7 mouse cellular contexts compared by ENCODE assay signal in the genomic region with DNA sequence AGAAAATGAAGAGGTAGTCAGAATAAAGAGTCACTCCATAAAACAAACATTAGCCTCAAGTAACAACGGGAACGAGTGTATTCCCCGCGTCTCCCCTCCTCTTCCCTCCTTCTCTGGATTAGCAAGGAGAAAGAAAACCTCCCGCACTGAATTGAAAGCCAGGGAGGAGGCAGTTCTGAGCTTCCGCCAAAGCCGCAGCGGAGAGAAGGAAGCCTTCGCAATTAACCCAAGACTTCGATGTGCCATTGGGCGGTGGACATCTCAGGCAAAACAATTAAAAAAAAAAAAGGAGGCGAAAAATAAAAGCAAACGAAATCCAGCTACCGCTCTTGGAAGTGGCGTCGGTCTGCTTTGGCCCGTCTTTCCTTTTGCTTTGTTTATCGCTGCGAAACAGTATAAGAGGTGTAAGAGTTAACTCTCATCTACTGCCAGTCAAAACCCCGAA. TPM values are rescaled to one million over a fixed set of nuclear protein-coding genes. Genes with fewer than 3 reads are reported as not detected.
A peak's percentile ranks its signal among the peaks of the same experiment; 100 is the strongest.
DNase-seq lines count a peak whose midpoint lies in the region; ATAC-seq lines count a peak whose summit lies in the region.

No protein-coding gene starts in this region.

- no peak overlapping the region; the same call in 1 of the 2 replicates for H3K9ac ChIP-seq in embryonic facial prominence, embryonic 11.5 days (replicated peaks; ENCODE audit: low read length)
- 0 out of 2 replicates have a peak overlapping the region, but pooled peaks have one; percentile 5 for H3K9ac ChIP-seq in hindbrain, embryonic 15.5 days
- H3K9ac ChIP-seq in liver, embryonic 15.5 days: peak overlapping the region; percentile 96
- H3K9ac ChIP-seq in neural tube, embryonic 14.5 days (replicated peaks; ENCODE audit: low read depth, low read length): no peak overlapping the region

- H3K27me3 ChIP-seq in embryonic facial prominence, embryonic 11.5 days (ENCODE audit: control insufficient read depth, insufficient read depth, low read length): peaks cover 82% of the 10 kb centered on the region
- H3K27me3 ChIP-seq in hindbrain, embryonic 15.5 days: peaks cover 73% of the 10 kb centered on the region
- peaks cover 66% of the 10 kb centered on the region for H3K27me3 ChIP-seq in liver, embryonic 15.5 days
- peaks cover 61% of the 10 kb centered on the region for H3K27me3 ChIP-seq in neural tube, embryonic 14.5 days (ENCODE audit: control insufficient read depth, insufficient read depth, low read length)

- no peak for ATAC-seq in embryonic facial prominence, embryonic 11.5 days (replicated peaks; ENCODE audit: insufficient number of reproducible peaks, low FRiP score, low TSS enrichment, low read depth)
- ATAC-seq in hindbrain, embryonic 15.5 days (ENCODE audit: low FRiP score, low read depth): no peak
- ATAC-seq in liver, embryonic 15.5 days (ENCODE audit: insufficient read depth): no peak
- ATAC-seq in neural tube, embryonic 14.5 days (ENCODE audit: low read depth): no peak

- no peak overlapping the region for H3K4me2 ChIP-seq in embryonic facial prominence, embryonic 11.5 days (ENCODE audit: low read depth, low read length)
- H3K4me2 ChIP-seq in hindbrain, embryonic 15.5 days: peak overlapping the region; percentile 29; the same call in 1 of the 2 replicates
- H3K4me2 ChIP-seq in liver, embryonic 15.5 days: peak overlapping the region; percentile 96
- H3K4me2 ChIP-seq in neural tube, embryonic 14.5 days (ENCODE audit: low read depth, low read length): no peak overlapping the region

- peak; percentile 53 for DNase-seq in Muller cell, postnatal 12 days (ENCODE audit: inconsistent ontology term)
- peak; percentile 46 for DNase-seq in embryonic facial prominence, embryonic 11.5 days (ENCODE audit: low spot score)
- DNase-seq in adrenal gland, adult (ENCODE audit: inconsistent age in 2 of 2, low spot score in 1 of 2): no peak
- no peak for DNase-seq in c-Kit-positive CD71-positive TER-119-positive erythroid progenitor cells, embryonic 14.5 days (ENCODE audit: low spot score)

- no peaks in the 10 kb centered on the region for H3K9me3 ChIP-seq in embryonic facial prominence, embryonic 11.5 days (replicated peaks; ENCODE audit: control insufficient read depth, low read length)
- no peaks in the 10 kb centered on the region for H3K9me3 ChIP-seq in hindbrain, embryonic 15.5 days
- no peaks in the 10 kb centered on the region for H3K9me3 ChIP-seq in liver, embryonic 15.5 days (replicated peaks)
- no peaks in the 10 kb centered on the region for H3K9me3 ChIP-seq in neural tube, embryonic 14.5 days (ENCODE audit: control insufficient read depth, low read length)

- H3K27ac ChIP-seq in embryonic facial prominence, embryonic 11.5 days (replicated peaks; ENCODE audit: low read depth, low read length): no peak overlapping the region
- peak overlapping the region; percentile 78 for H3K27ac ChIP-seq in hindbrain, embryonic 15.5 days (replicated peaks)
- peak overlapping the region; percentile 99 for H3K27ac ChIP-seq in liver, embryonic 15.5 days (replicated peaks)
- no peak overlapping the region for H3K27ac ChIP-seq in neural tube, embryonic 14.5 days (ENCODE audit: low read depth, low read length)

- H3K36me3 ChIP-seq in embryonic facial prominence, embryonic 11.5 days (replicated peaks; ENCODE audit: control insufficient read depth, insufficient read depth, low read depth, low read length): no peaks in the 10 kb centered on the region
- H3K36me3 ChIP-seq in hindbrain, embryonic 15.5 days: no peaks in the 10 kb centered on the region
- H3K36me3 ChIP-seq in liver, embryonic 15.5 days (replicated peaks): peaks cover 22% of the 10 kb centered on the region
- no peaks in the 10 kb centered on the region for H3K36me3 ChIP-seq in neural tube, embryonic 14.5 days (ENCODE audit: control insufficient read depth, insufficient read depth, low read length)

- no peak overlapping the region for H3K4me3 ChIP-seq in embryonic facial prominence, embryonic 11.5 days (ENCODE audit: low read depth, low read length)
- H3K4me3 ChIP-seq in hindbrain, embryonic 15.5 days: peak overlapping the region; percentile 32
- peak overlapping the region; percentile 79 for H3K4me3 ChIP-seq in liver, embryonic 15.5 days (replicated peaks)
- H3K4me3 ChIP-seq in neural tube, embryonic 14.5 days (ENCODE audit: low read depth, low read length): peak overlapping the region; percentile 13; the same call in 1 of the 2 replicates

- WGBS in embryonic facial prominence, embryonic 11.5 days: under 1% methylated on average over 20 of the region's 20 CpGs
- WGBS in hindbrain, embryonic 15.5 days: under 1% methylated on average over 20 of the region's 20 CpGs
- 0% methylated on average over 20 of the region's 20 CpGs for whole genome bisulfite sequencing in liver, embryonic 15.5 days (ENCODE audit: insufficient replicate concordance)
- WGBS in neural tube, embryonic 14.5 days: under 1% methylated on average over 20 of the region's 20 CpGs

- H3K4me1 ChIP-seq in embryonic facial prominence, embryonic 11.5 days (ENCODE audit: control insufficient read depth, insufficient read depth, low read length): peaks cover 7% of the 10 kb centered on the region
- peaks cover 18% of the 10 kb centered on the region for H3K4me1 ChIP-seq in hindbrain, embryonic 15.5 days (replicated peaks)
- H3K4me1 ChIP-seq in liver, embryonic 15.5 days (replicated peaks): peaks cover 48% of the 10 kb centered on the region
- H3K4me1 ChIP-seq in neural tube, embryonic 14.5 days (ENCODE audit: control insufficient read depth, insufficient read depth, low read length): peaks cover 8% of the 10 kb centered on the region; the same call in 1 of the 2 replicates

RNA-seq across cellular contexts. Expression of gene Tal1, which starts 2.1 kb away (rescaled TPM):
- polyA plus RNA-seq in embryonic facial prominence, embryonic 11.5 days (2014; fragmentation: Nextera tagmentation; extraction: Ambion mirVana): 4.8 and 5.3 TPM in 2 replicates
- polyA plus RNA-seq in hindbrain, embryonic 15.5 days (2015; fragmentation: Nextera tagmentation; extraction: Ambion mirVana): 2.6 and 3.2 TPM in 2 replicates
- 26.5 and 31.0 TPM in 2 replicates for polyA plus RNA-seq in liver, embryonic 15.5 days (2015; fragmentation: Nextera tagmentation; extraction: Ambion mirVana)
- 2.3 TPM in 2 replicates for polyA plus RNA-seq in neural tube, embryonic 14.5 days (2014; fragmentation: Nextera tagmentation; extraction: Ambion mirVana)

RNA-seq across cellular contexts. Expression of gene Pdzk1ip1, which starts 30.2 kb away (rescaled TPM):
- polyA plus RNA-seq in embryonic facial prominence, embryonic 11.5 days (2014; fragmentation: Nextera tagmentation; extraction: Ambion mirVana): 11.3 and 13.1 TPM in 2 replicates
- 2.7 and 3.7 TPM in 2 replicates for polyA plus RNA-seq in hindbrain, embryonic 15.5 days (2015; fragmentation: Nextera tagmentation; extraction: Ambion mirVana)
- 25.4 and 25.5 TPM in 2 replicates for polyA plus RNA-seq in liver, embryonic 15.5 days (2015; fragmentation: Nextera tagmentation; extraction: Ambion mirVana)
- 2.4 and 2.7 TPM in 2 replicates for polyA plus RNA-seq in neural tube, embryonic 14.5 days (2014; fragmentation: Nextera tagmentation; extraction: Ambion mirVana)

RNA-seq across cellular contexts. Expression of gene Stil, which starts 58.4 kb away (rescaled TPM):
- 23.1 and 25.1 TPM in 2 replicates for polyA plus RNA-seq in embryonic facial prominence, embryonic 11.5 days (2014; fragmentation: Nextera tagmentation; extraction: Ambion mirVana)
- polyA plus RNA-seq in hindbrain, embryonic 15.5 days (2015; fragmentation: Nextera tagmentation; extraction: Ambion mirVana): 2.6 and 2.8 TPM in 2 replicates
- polyA plus RNA-seq in liver, embryonic 15.5 days (2015; fragmentation: Nextera tagmentation; extraction: Ambion mirVana): 8.9 and 9.5 TPM in 2 replicates
- polyA plus RNA-seq in neural tube, embryonic 14.5 days (2014; fragmentation: Nextera tagmentation; extraction: Ambion mirVana): 1.3 and 2.6 TPM in 2 replicates

Comparison
In these comparisons a context has a peak if more than half of its experiments do, and no peak if none do; other contexts are left out.
1. DNase-seq: peak in Muller cell, postnatal 12 days (single experiment) and embryonic facial prominence, embryonic 11.5 days (single experiment); none in adrenal gland, adult (0 of 2) and c-Kit-positive CD71-positive TER-119-positive erythroid progenitor cells, embryonic 14.5 days (single experiment).
2. H3K27ac ChIP-seq: peak in hindbrain, embryonic 15.5 days (single experiment) and liver, embryonic 15.5 days (single experiment); none in embryonic facial prominence, embryonic 11.5 days (single experiment) and neural tube, embryonic 14.5 days (single experiment).
3. H3K4me2 ChIP-seq: peak in hindbrain, embryonic 15.5 days (single experiment) and liver, embryonic 15.5 days (single experiment); none in embryonic facial prominence, embryonic 11.5 days (single experiment) and neural tube, embryonic 14.5 days (single experiment).
4. H3K9ac ChIP-seq: peak in hindbrain, embryonic 15.5 days (single experiment) and liver, embryonic 15.5 days (single experiment); none in embryonic facial prominence, embryonic 11.5 days (single experiment) and neural tube, embryonic 14.5 days (single experiment).